Mouse (Mus musculus): ENCODE results near the gene Ccdc88c.
"Not testable (repeated sequence)": the region's sequence is repeated elsewhere in the genome, so short reads cannot be mapped to it uniquely, and the experiment has no call there.

Ccdc88c gene

DNA sequence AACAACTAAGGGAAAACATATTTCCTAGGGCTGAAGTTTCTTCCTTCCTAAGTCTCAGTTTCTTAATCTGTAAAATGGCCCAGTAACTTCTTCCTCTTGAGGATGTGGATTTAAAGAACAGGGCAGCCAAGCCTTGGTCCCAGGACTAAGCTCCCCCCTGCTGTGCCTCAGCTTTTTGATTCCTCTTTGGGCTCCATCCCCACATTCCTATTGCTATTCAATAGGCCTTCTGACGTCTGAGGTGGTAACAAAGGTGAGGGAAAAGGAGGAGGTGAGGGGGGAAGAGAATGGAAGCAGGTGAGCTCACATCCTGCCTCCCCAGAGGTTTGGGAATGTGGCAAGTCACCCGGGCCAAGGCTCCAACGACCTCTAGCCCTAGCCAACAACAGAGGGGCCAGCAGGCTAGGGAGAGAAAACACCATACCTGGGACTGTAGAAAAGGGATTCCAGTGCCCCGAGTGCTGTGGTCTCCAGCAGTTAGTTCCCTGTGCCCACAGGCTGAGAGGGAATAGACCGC is 12.4 kb downstream of the Ccdc88c start:
- DNase-seq (ENCODE audit: low read depth, low spot score): no peak

DNA sequence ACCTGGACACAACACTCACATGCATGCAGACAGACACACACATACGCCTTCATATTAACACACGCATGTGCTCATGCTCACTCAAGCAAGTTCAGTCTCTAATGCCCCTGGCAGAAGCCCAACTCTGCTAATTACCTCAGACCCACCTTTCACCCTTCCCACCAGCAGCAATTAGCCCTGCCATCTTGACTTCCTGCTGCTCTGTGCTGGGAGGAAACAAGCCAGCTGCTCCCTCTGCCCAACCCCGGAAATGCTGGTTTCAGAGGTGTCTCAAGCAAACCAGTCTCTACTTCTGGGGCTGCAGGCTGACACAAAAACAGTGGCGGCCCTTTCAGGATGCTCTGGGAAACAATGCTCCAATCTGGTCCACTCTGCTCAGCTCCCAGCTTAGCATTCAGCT is 12.9 kb downstream of the Ccdc88c start:
- no peak for DNase-seq (ENCODE audit: low read depth, low spot score)

DNA sequence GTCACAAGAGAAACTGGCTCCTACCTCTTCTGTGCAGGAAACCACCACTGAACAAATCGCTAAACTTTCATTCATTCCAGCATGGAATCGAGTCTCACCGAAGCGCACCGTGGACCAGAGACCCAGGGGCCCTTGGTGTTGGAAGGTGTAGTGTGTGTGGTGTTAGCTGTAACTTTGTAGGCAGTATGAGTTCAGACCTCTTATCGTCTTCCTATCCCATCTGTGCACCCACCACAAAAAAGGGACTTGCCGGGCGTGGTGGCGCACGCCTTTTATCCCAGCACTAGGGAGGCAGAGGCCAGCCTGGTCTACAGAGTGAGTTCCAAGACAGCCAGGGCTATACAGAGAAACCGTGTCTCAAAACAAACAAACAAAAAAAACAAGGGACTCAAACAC is 13.7 kb downstream of the Ccdc88c start:
- DNase-seq (ENCODE audit: low read depth, low spot score): no peak

DNA sequence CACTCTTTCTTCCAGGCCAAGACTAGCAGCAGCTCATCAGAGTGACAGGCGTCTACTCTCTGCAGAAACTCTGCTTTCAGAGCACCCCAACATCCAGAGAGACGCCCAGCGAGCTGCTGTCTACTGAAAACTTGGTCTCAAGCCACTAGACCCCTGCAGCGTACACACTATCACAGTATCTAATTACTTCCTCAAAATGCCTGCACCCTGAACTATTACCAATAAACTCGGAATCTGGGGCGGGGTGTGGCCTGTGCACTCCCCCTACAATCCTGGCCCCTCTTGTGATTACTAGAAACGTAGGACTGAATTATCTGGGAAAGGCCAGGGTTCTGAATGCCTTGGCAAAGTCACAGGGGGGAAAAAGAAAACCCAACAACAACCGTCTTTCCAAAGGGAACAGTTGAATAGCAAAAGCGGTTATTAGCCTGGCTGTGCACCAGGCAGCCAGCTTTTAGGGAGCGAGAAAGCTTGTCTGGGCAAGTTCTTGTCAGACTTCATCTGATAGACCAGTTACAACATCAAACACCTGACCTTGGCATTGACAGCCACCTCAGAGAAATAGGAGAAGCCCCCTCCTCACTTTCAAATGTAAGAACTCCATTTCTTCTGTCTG is 14.2 kb downstream of the Ccdc88c start:
- DNase-seq (ENCODE audit: low read depth, low spot score): no peak

DNA sequence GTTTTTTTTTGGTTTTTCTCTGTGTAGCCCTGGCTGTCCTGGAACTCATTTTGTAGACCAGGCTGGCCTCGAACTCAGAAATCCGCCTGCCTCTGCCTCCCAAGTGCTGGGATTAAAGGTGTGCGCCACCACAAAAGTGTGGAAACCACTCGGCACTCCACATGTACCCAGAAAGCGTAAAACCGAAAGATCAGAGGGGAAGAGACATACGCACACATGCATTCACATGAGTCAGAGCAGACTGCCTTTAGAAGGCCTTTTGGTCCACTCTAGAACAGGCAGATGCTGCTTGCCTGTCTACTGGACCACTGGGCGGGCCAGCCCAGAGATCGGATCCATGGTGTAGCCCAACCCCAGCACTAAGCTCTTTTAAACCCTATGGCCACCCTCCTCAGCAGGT is 15.2 kb downstream of the Ccdc88c start:
- not testable (repeated sequence) for DNase-seq (ENCODE audit: low read depth, low spot score)

DNA sequence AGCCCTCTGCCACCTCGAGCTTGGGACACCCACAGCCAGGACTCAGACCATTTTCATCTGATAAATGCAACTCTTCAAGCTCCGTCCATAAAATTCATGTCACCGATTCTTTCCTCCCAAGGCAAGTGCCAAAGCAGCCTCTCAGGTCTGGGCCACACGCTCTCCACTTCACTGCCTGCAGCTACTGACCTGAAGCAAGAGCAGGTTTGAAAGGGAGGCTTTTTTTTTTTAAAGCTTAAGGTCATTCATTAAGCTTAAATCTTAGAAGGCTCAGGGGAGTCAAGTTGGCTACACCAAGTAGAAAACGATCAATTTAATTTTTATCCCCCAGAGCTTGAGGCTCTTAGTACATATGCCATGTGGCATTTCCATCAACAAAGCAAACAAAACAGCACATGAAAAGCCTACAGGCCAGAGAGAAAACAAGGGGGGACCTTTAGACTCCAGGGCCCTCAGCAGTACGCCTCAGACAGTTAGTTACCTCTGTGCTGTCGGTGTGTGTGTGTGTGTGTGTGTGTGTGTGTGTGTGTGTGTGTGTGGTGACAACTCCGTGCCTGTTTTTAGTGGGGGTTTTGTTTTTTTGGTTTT is 15.7 kb downstream of the Ccdc88c start:
- no peak for DNase-seq (ENCODE audit: low read depth, low spot score)

DNA sequence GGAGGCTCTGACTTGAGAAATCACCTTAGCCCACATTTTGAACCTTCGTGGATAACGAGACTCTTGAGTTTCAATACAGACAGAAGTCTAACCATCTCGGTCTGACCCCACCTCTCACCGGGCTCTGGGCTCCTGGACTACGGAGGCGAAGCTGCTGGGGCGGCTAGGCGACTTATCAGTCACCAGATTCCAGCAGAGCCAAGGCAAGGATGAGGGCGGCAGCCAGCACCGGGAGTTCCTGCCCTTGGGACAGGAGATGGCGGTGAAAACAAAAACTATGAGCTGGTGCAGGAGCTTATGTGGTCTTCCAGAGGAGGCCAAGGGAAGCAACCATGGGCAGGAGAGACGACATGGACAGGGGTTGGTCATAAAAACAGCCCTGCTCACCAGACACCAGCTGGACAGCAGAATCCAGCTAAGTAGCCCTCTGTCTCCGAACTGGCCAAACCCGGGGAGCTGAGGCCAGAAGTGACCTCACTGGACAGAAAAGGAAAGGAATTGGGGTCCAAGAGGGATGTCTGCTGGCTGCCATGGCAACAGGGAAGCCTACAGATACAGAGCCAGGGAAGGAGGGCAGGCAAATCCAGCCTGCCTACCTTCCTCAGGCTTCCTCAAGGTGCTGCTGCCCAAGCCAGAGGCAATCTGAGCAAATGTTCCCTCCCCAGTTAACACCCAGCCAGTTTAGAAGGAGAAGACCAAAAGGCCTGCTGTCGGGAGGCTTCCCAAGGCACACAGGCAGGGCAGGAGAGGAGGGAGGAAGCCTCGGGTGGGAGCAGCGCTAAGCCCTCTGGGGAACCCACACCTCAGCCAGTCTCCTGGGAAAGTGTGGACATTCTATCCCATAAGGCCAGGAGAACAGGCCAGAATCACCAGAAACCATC is 16.4 kb downstream of the Ccdc88c start:
- no peak for DNase-seq (ENCODE audit: low read depth, low spot score)

DNA sequence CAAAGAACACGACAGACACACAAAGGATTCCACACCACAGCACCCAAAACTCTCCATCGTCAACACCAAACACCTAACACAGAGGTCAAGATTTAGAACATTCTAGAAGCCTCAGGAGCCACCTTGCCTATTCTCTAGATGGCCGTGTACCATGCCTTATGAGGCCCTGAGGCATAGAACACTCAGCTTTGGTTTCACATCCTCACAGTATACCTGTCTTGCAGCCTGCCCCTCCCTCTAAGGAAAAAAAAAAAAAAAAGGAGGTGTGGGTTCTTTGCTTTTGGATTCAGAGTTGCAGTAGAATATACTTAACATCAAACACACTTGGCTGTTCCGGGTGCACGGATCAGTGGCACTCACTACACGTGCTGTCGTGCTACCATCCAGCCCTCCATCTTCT is 17.8 kb downstream of the Ccdc88c start:
- no peak for DNase-seq (ENCODE audit: low read depth, low spot score)

DNA sequence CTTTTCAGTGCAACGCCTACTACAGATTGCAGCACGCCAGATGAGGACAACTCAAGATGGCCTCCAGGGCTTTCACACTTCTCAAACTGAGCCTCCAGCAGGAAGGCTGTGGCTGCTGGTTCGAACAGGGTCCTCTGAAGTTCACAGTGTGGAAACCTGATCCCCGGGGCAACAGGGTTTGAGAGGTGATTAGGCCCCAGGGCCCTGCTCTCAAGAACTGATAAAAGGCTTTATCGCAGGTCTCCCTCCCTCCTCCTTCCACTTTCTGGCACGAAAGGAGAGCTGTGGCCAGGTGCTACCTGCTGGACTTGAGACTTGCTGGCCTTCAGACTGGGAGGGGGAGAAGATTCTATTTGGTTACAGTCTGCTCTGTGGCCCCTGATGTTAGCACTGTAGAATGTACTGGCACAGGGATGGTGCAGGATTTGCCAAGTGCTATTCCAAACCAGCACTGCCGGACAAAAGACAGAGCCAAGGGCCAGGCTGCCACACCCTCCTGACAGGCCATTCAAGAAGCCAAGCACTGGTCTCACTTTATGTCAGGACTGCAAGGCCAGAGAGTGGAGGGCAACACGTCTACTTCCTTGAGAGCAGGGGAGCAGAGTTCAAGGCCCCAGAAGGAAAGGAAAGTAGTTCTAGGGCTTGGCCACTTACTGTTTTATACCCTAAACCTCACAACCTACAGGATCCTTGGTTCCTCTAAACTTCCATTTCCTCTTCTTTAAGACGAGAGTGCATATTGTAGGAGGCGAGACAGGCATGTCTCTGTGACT is 18.5 kb downstream of the Ccdc88c start:
- no peak for DNase-seq (ENCODE audit: low read depth, low spot score)

DNA sequence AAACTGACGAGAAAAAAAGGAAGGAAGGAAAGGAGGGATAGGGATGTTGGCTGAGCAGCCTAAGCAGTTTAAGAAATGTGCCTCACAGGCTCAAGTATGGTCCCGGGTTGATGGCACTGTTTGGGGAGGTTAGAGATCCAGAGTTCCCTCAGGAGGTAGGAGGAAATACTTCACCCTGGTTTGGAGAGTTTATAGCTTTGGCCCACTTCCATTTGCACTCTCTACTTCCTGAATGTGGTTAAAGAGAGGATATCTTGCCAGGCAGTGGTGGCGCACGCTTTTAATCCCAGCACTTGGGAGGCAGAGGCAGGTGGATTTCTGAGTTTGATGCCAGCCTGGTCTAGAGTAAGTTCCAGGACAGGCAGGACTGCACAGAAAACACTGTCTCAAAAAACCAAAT is 19.6 kb downstream of the Ccdc88c start:
- DNase-seq (ENCODE audit: low read depth, low spot score): no peak

DNA sequence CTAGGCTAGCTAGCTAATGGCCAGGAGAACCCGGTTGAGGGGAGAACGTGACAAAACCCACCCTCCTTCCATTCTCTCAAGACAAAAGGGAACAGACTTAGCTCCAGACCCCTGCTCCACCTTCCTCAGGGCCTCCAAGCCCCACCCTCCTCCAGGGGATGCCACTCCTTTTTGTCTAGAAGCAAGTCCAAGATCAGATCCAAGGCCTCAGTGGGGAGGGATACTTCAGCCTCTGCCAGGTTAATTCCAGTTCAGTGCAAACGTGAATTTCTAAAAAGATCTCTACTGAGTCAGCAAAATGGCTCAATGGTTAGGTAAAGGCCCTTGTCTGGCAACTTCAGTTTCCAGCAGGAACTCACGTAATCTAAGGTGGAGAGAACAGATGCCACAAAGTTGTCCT is 20.2 kb downstream of the Ccdc88c start:
- no peak for DNase-seq (ENCODE audit: low read depth, low spot score)

DNA sequence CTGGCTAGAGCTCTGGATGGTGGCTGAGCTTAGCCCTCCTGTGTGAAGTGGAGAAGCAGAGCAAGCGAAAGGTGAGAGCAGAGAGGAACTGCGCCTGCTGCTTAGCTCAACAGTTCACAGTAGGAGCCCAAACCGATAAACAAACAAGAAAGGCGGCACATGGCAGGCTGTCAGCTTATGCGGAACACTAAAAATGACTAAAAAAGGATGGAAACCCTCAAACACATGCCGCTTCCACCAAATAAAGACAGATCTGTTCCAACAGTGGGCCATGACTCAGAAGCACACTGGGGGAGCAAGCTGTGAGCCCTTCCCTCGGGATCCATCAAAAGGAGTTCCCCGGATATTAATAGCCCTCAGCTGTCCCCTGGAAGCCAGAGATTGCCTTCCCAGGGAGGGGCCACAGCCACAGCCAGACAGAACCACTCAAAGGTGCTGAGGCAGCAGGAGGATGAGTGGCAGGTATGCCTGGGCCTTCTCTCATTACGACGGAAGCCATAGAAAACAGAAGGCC is 20.8 kb downstream of the Ccdc88c start:
- DNase-seq (ENCODE audit: low read depth, low spot score): no peak

DNA sequence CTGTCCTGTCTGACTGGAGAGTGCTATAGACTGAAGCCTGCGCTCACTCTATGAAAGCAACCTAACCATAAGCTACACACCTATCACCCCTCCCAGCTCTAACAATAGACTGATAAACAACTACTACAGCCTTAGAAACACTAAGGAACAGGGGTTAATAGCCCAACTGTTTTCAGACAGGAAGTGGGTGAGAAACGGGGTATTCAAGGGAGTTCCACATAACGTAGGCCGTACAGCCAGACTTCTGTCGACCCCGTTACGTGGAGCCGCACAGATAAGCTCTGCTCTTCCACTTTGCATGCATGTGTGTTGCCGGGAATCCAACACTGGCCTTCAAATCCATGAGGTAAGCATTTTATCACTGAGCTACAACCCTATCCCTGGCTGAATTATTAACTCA is 21.4 kb downstream of the Ccdc88c start:
- DNase-seq (ENCODE audit: low read depth, low spot score): no peak

DNA sequence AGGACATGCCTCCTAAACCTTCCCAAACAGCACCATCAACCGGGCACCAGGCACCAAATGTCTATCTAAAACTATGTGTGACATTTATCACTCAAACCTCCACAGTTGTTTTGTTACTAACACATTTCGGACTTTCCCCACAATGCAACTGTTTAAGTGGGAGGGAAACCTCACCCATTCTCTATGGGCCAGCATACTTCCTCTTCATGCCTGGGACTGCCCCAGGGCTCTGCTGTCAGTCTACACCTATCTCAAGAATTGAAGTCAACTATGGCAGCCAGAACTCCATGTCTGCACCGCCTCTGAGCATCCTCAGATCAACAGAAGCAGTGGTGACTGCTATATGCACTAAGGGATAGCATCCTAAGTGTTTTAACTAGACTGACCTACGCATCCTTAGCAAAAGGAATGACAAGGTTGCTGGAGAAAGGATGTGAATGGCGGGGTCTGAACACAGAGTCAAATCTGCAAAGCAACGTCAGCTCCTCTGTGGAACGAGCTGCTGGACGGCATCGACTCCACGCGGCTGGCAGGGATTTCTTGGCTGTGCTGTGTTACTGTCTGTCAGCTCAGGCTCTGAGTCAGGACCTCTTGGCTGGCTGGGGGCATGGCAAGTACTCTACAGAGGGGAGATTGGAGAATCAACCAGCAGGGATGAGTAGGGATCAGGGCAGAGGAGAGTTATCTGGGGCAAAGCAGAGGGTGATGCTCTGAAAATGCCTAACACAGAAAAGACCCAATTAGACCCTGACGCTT is 23.0 kb downstream of the Ccdc88c start:
- no peak for DNase-seq (ENCODE audit: low read depth, low spot score)

DNA sequence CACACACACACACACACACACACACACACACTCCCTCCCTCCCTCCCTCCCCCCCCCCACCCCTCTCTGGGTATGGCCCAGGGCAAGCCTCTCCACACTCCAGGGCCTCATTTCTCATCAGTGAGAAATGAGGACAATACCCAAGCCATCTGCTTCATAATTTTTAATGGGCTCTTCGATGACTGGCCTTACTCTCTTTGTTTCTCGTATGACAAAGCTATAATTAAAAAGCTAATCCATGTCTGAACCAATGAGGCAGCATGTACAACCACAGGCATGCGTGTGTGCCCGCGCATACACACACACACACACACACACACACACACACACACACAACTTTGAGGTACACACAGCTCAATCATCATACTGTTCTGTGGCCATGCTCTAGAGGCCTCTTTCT is 23.9 kb downstream of the Ccdc88c start:
- DNase-seq (ENCODE audit: low read depth, low spot score): no peak

DNA sequence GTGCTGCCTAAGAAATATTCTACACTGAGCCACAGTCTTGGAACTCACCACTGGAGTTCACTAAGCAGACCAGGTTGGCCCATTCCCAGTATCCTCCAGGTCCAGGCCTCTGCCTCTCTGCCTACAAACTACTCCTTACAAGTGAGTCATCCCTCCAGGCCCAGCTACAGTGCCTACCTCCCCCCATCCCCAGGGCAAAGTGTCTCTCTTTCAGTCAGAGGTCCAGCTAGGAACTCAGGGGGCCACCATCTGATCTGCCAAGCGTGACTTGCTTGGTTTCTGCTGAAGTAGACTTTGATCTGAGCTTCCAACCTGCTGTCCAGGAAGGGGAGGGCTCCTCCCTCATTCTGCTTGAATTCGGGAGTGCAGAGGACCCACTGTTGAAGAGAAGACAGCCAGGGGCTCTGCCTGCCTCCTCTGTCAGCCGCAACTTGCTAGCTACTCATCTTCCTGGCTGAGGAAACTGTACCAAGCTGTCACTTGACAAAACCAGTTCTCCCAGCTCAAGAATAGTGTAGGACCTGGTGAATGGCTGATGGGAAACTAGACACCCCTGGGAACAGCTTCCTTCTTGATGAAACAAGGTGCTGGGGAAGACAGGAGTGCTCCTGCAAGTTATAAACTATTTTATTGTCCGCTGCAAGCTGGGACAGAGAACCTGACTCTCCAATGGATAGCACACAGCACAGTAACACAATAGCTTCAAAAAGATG is 25.9 kb downstream of the Ccdc88c start:
- DNase-seq (ENCODE audit: low read depth, low spot score): no peak

DNA sequence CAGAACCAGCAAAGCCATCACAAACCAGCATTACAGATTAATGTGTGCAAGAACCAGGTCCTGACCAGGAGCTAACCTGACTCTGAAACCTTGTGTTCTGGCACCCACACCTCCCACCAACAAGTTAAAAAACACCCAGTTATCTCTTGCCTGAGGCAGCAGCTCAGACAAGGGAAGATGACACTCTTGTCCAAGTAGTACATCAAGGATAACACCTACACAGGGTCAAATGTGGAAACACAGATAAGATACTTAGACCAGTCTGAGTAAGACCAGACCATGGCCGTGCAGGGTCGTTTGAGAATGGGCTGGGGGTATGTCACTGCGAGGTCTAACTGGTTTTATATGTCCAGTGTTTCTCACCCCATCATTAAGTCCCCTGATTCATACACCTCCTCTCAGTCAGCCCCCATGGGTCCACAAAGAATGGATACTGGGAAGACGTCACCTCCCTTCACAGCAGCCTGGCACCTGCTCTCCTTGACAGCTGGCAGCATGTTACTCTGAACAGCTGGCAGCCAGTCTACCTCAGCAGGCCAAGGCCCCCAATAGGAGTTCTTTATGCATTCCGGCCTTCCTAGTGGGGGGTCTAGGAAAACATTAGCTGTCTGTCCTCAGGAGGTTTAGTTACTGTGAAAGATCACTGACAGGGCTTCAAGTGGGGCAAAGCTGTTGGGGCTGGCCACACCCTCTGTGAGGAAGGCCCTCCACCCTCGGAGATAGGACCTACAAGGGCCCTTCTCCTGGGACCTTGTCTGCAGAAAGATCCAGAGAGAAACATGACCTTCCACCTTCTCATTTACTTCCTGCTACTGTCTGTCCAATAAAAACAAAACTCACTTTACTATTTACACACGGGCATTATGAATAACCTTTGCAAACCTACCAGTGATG is 29.5 kb downstream of the Ccdc88c start:
- DNase-seq (ENCODE audit: low read depth, low spot score): no peak

DNA sequence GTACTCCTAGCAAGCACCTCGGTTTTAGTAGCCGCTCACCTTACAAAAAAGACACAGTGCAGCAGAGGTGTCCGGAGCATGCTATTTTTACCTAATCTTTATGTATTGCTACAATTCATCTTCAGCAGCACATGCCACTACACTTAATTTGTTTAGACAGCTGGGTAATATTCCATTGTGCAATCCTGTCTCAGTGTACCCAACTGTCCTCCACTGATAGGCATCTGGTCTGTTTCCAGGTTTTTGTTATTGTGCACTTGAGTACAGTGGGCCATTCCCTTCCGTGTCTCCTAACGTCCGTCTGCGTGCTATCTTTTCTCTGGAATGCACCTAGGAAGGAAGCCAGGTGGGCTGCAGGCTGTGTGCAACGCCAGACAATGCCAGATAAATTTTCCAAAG is 30.3 kb downstream of the Ccdc88c start:
- no peak for DNase-seq (ENCODE audit: low read depth, low spot score)

DNA sequence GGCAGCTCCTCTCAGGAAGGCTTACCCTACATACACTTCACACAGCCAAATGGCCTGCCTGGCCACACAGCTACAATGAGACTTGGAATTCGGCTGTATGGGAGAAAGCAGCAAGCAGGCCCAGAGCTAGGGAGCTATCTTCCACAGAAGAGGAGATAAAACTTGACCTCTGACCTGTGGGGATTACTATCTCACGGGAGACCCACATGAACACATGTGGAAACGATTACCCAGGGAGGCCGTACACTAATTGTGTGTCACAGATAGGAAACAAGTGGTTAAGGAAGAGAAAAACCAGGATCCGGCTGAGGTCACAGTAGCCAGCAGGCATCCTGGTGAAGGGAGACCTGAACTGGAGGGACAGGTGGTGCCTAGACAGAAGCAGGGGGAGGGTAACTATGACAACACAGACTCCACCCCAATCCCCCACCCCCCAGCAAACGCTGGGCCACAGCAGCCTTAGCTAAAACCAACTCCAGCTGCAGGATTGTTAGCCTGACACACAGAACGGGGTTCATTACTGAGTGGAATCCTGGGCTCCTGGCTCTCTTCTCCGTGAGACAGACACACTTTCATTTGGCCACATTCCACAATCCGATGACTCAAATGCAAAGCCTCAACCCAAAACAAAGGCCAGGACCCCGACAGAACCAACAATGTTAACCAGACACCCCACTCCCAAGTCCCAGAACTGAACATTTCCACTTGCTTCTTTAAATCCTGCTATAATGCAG is 30.9 kb downstream of the Ccdc88c start:
- no peak for DNase-seq (ENCODE audit: low read depth, low spot score)

Data from retina, adult 2 months (tissue).